35 mouse cellular contexts compared by ENCODE assay signal in genomic region chr16:96651444-96651843, GRCm38 (mm10).
"Had no signal": no experiment of that assay in that cellular context is flagged by ENCODE, and none has a peak within 500 bp of the region (broad histone marks: within the 10 kb centered on the region; RNA-seq: fewer than 3 reads in every experiment).

No protein-coding gene starts in this region.

- H3K27ac ChIP-seq: heart, embryonic 10.5 days; heart, embryonic 13.5 days; heart, embryonic 15.5 days; hindbrain, embryonic 10.5 days; hindbrain, embryonic 12.5 days; hindbrain, embryonic 13.5 days; hindbrain, embryonic 14.5 days; hindbrain, embryonic 15.5 days; hindbrain, postnatal 0 days; intestine, embryonic 15.5 days; kidney, embryonic 15.5 days; kidney, postnatal 0 days; layer of hippocampus, adult 2 months had no signal

- H3K9ac ChIP-seq: heart, embryonic 12.5 days; heart, embryonic 13.5 days; heart, embryonic 15.5 days; hindbrain, embryonic 12.5 days; hindbrain, embryonic 13.5 days; hindbrain, embryonic 14.5 days; hindbrain, embryonic 15.5 days; intestine, embryonic 15.5 days; kidney, embryonic 15.5 days had no signal

- H3K9me3 ChIP-seq: heart, embryonic 10.5 days; heart, embryonic 12.5 days; heart, embryonic 13.5 days; heart, embryonic 15.5 days; hindbrain, embryonic 10.5 days; hindbrain, embryonic 12.5 days; hindbrain, embryonic 13.5 days; hindbrain, embryonic 15.5 days; intestine, embryonic 15.5 days; kidney, embryonic 15.5 days had no signal

- H3K4me1 ChIP-seq: heart, embryonic 10.5 days; heart, embryonic 12.5 days; heart, embryonic 13.5 days; heart, embryonic 15.5 days; hindbrain, embryonic 10.5 days; hindbrain, embryonic 13.5 days; hindbrain, embryonic 15.5 days; intestine, embryonic 15.5 days; kidney, embryonic 15.5 days had no signal

- ATAC-seq: hindbrain, embryonic 16.5 days; hindbrain, postnatal 0 days; inflammation-experienced regulatory T-cells, adult 6 months; intestine, embryonic 15.5 days; intestine, embryonic 16.5 days; intestine, postnatal 0 days had no signal

- H3K36me3 ChIP-seq: heart, embryonic 10.5 days; heart, embryonic 12.5 days; heart, embryonic 13.5 days; heart, embryonic 15.5 days; hindbrain, embryonic 10.5 days; hindbrain, embryonic 12.5 days; intestine, embryonic 15.5 days; kidney, embryonic 15.5 days had no signal

- H3K4me3 ChIP-seq: heart, embryonic 10.5 days; heart, embryonic 12.5 days; heart, embryonic 13.5 days; heart, embryonic 15.5 days; hindbrain, embryonic 10.5 days; hindbrain, embryonic 12.5 days; hindbrain, embryonic 13.5 days; hindbrain, embryonic 15.5 days; intestine, embryonic 15.5 days; kidney, embryonic 15.5 days; layer of hippocampus, adult 2 months had no signal

- H3K4me2 ChIP-seq: heart, embryonic 11.5 days; heart, embryonic 12.5 days; heart, embryonic 13.5 days; heart, embryonic 15.5 days; hindbrain, embryonic 12.5 days; hindbrain, embryonic 13.5 days; hindbrain, embryonic 14.5 days; hindbrain, embryonic 15.5 days; intestine, embryonic 15.5 days; kidney, embryonic 15.5 days had no signal

- DNase-seq: heart, postnatal 10 days; heart, postnatal 14 days; heart, postnatal 36 days; heart, postnatal 4 days; kidney, adult 11 months; kidney, adult 18-20 months; kidney, adult 2 months; kidney, adult 8-10 months; kidney, adult 9 months; kidney, postnatal 10 days; kidney, postnatal 14 days; kidney, postnatal 25 days; kidney, postnatal 36 days; kidney, postnatal 4 days; layer of hippocampus, adult 9-11 months; layer of hippocampus, postnatal 36 days had no signal

- H3K27me3 ChIP-seq: heart, embryonic 13.5 days; heart, embryonic 15.5 days; hindbrain, embryonic 12.5 days; hindbrain, embryonic 13.5 days; hindbrain, embryonic 15.5 days; intestine, embryonic 15.5 days; kidney, embryonic 15.5 days had no signal
